In the genomic region with DNA sequence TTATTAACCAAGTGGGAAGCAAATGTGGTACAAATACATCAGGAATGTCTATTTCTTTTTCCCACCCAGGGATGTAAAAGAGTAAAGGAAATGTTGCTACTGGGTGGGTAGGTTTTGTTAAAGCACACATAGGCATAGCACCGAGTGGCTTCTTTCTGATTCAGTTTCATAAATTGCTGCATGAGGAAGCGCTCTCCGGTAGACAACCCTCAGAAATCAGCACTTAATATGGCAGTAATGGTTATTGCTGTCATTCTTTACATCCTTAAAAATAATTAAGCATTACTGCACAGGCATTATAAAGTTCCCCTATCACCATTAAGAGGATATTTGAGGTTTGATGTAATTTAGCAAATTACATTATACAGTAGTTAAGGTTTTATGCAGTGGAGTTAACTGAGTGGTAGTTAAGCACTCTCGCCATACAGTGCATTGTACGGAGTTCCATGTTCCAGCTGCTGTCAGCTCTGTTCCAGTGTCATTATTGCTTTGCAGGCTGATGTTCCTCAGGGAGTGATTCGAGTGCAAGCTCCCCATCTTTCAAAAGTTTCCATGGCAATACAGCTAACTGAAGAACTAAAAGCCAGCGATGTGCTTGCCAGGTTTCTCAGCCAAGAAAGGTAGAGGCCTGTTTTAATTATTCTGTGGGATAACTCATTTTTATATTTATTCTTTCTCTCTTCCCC, we compare ENCODE assay signal across 17 mouse cellular contexts.
DNase-seq lines count a peak whose midpoint lies in the region; ATAC-seq and TF ChIP-seq lines count a peak whose summit lies in the region.
"Had no signal": no experiment of that assay in that cellular context is flagged by ENCODE, and none has a peak within 500 bp of the region (broad histone marks: within the 10 kb centered on the region; RNA-seq: fewer than 3 reads in every experiment).

No protein-coding gene starts in this region.

- no peak for TF ChIP-seq CTCF in gastrocnemius, adult 2 months (IDR thresholded peaks at IDR 0.05)

- H3K4me1 ChIP-seq in forebrain, embryonic 16.5 days (replicated peaks; ENCODE audit: control insufficient read depth, insufficient read depth, low read length) = no peaks in the 10 kb centered on the region
- H3K4me1 ChIP-seq in limb, embryonic 13.5 days = 0 out of 2 replicates have a peak, but pooled peaks cover 13% of the 10 kb centered on the region
- H3K4me1 ChIP-seq in neural tube, embryonic 14.5 days (ENCODE audit: control insufficient read depth, insufficient read depth, low read length) = no peaks in the 10 kb centered on the region
- H3K4me1 ChIP-seq: kidney, embryonic 15.5 days had no signal

- H3K27me3 ChIP-seq in forebrain, embryonic 16.5 days (replicated peaks; ENCODE audit: control insufficient read depth, insufficient read depth, low read length) = no peaks in the 10 kb centered on the region
- H3K27me3 ChIP-seq in limb, embryonic 13.5 days = no peaks in the 10 kb centered on the region
- no peaks in the 10 kb centered on the region for H3K27me3 ChIP-seq in neural tube, embryonic 14.5 days (ENCODE audit: control insufficient read depth, insufficient read depth, low read length)
- H3K27me3 ChIP-seq: kidney, embryonic 15.5 days had no signal

- 39% methylated on average over 7 of the region's 7 CpGs for WGBS in forebrain, embryonic 16.5 days
- 49% methylated on average over 7 of the region's 7 CpGs for WGBS in limb, embryonic 13.5 days
- WGBS in neural tube, embryonic 14.5 days = 25% methylated on average over 7 of the region's 7 CpGs

- ATAC-seq in forebrain, embryonic 16.5 days = peak; percentile 80
- ATAC-seq in limb, embryonic 13.5 days (ENCODE audit: low FRiP score, low read depth) = peak; percentile 73
- peak; percentile 97 for ATAC-seq in neural tube, embryonic 14.5 days (ENCODE audit: low read depth)
- ATAC-seq: inflammation-experienced regulatory T-cells, adult 6 months had no signal

- peak; percentile 9 for DNase-seq in layer of hippocampus, adult 9-11 months
- DNase-seq in layer of hippocampus, postnatal 25 days (ENCODE audit: extremely low spot score in 1 of 2, low spot score in 1 of 2) = no peak
- no peak for DNase-seq in gastrocnemius, adult 2 months
- DNase-seq in gastrocnemius, postnatal 25 days = no peak
- DNase-seq: adrenal gland, adult 8-10 months; cerebellum, adult 9-10 months; heart, adult 11 months; liver; lung, adult 18-20 months; lung, postnatal 36 days; right cerebral cortex, postnatal 14 days had no signal

- H3K4me2 ChIP-seq in forebrain, embryonic 16.5 days (ENCODE audit: low read length) = no peak overlapping the region
- H3K4me2 ChIP-seq in limb, embryonic 13.5 days (replicated peaks) = no peak overlapping the region
- H3K4me2 ChIP-seq in neural tube, embryonic 14.5 days (ENCODE audit: low read depth, low read length) = no peak overlapping the region
- H3K4me2 ChIP-seq: kidney, embryonic 15.5 days had no signal

- no peak overlapping the region for H3K4me3 ChIP-seq in forebrain, embryonic 16.5 days (replicated peaks; ENCODE audit: low read length)
- no peak overlapping the region for H3K4me3 ChIP-seq in limb, embryonic 13.5 days
- H3K4me3 ChIP-seq in neural tube, embryonic 14.5 days (ENCODE audit: low read depth, low read length) = no peak overlapping the region
- no peak overlapping the region for H3K4me3 ChIP-seq in gastrocnemius, adult 2 months
- H3K4me3 ChIP-seq: kidney, embryonic 15.5 days had no signal

- H3K9ac ChIP-seq in forebrain, embryonic 16.5 days (replicated peaks; ENCODE audit: low read depth, low read length) = no peak overlapping the region
- no peak overlapping the region for H3K9ac ChIP-seq in limb, embryonic 13.5 days
- H3K9ac ChIP-seq in neural tube, embryonic 14.5 days (replicated peaks; ENCODE audit: low read depth, low read length) = no peak overlapping the region
- H3K9ac ChIP-seq: kidney, embryonic 15.5 days had no signal

- H3K27ac ChIP-seq in forebrain, embryonic 16.5 days (ENCODE audit: low read length) = no peak overlapping the region
- no peak overlapping the region for H3K27ac ChIP-seq in limb, embryonic 13.5 days
- H3K27ac ChIP-seq in neural tube, embryonic 14.5 days (ENCODE audit: low read depth, low read length) = no peak overlapping the region
- no peak overlapping the region for H3K27ac ChIP-seq in gastrocnemius, adult 2 months
- H3K27ac ChIP-seq: kidney, embryonic 15.5 days had no signal

- H3K9me3 ChIP-seq in forebrain, embryonic 16.5 days (ENCODE audit: control insufficient read depth, low read length) = no peaks in the 10 kb centered on the region
- no peaks in the 10 kb centered on the region for H3K9me3 ChIP-seq in limb, embryonic 13.5 days
- no peaks in the 10 kb centered on the region for H3K9me3 ChIP-seq in neural tube, embryonic 14.5 days (ENCODE audit: control insufficient read depth, low read length)
- H3K9me3 ChIP-seq: G1E; kidney, embryonic 15.5 days had no signal

- intact Hi-C loops in gastrocnemius, adult 2 months (cut with DNase I) = no loop called here

- no peaks in the 10 kb centered on the region for H3K36me3 ChIP-seq in forebrain, embryonic 16.5 days (ENCODE audit: control insufficient read depth, insufficient read depth)
- no peaks in the 10 kb centered on the region for H3K36me3 ChIP-seq in limb, embryonic 13.5 days
- H3K36me3 ChIP-seq in neural tube, embryonic 14.5 days (ENCODE audit: control insufficient read depth, insufficient read depth, low read length) = no peaks in the 10 kb centered on the region
- H3K36me3 ChIP-seq: G1E had no signal
